Mouse (Mus musculus): ENCODE data around the gene Kremen1. TPM values are rescaled to one million over a fixed set of nuclear protein-coding genes. Genes with fewer than 3 reads are reported as not detected.

The Kremen1 gene
- polyA plus RNA-seq, 1 experiment, result 27.8 TPM

GRCm38 (mm10) chr11:5177171-5177570 is 84.2 kb downstream of the Kremen1 start:
- no peaks in the 10 kb centered on the region for H3K27me3 ChIP-seq (ENCODE audit: control insufficient read depth, insufficient read depth, low read length, poor library complexity, severe bottlenecking)
- no peak for TF ChIP-seq EP300 (IDR thresholded peaks at IDR 0.05; ENCODE audit: insufficient read depth, low read depth, low read length)
- no peak for TF ChIP-seq CTCF (IDR thresholded peaks at IDR 0.05; ENCODE audit: low read depth, low read length)
- no peak for TF ChIP-seq POLR2A (IDR thresholded peaks at IDR 0.05; ENCODE audit: insufficient read depth, low read length)
- H3K9me3 ChIP-seq (replicated peaks; ENCODE audit: control insufficient read depth, insufficient read depth, low read length, poor library complexity, severe bottlenecking), result no peaks in the 10 kb centered on the region
- no peaks in the 10 kb centered on the region for H3K4me1 ChIP-seq (ENCODE audit: control insufficient read depth, insufficient read depth, low read length)
- no peak overlapping the region for H3K4me3 ChIP-seq (ENCODE audit: low read depth, low read length)
- H3K9ac ChIP-seq (ENCODE audit: low read depth, poor library complexity, severe bottlenecking), result no peak overlapping the region
- no peaks in the 10 kb centered on the region for H3K36me3 ChIP-seq (ENCODE audit: control insufficient read depth, insufficient read depth, low read length, poor library complexity, severe bottlenecking)
- H3K27ac ChIP-seq (ENCODE audit: insufficient read depth, low read length), result no peak overlapping the region

- Histone ChIP-seq H3K9ac (ENCODE audit: low read depth, poor library complexity, severe bottlenecking) (no peak overlapping the region), H3K27me3 (ENCODE audit: control insufficient read depth, insufficient read depth, low read length, poor library complexity, severe bottlenecking) (no peaks in the 10 kb centered on the region), H3K36me3 (ENCODE audit: control insufficient read depth, insufficient read depth, low read length, poor library complexity, severe bottlenecking) (no peaks in the 10 kb centered on the region), H3K9me3 (replicated peaks; ENCODE audit: control insufficient read depth, insufficient read depth, low read length, poor library complexity, severe bottlenecking) (no peaks in the 10 kb centered on the region), H3K4me1 (ENCODE audit: control insufficient read depth, insufficient read depth, low read length) (no peaks in the 10 kb centered on the region), H3K27ac (ENCODE audit: insufficient read depth, low read length) (no peak overlapping the region), H3K4me3 (ENCODE audit: low read depth, low read length) (no peak overlapping the region)
- TF ChIP-seq CTCF (IDR thresholded peaks at IDR 0.05; ENCODE audit: low read depth, low read length), result no peak
- TF ChIP-seq EP300 (IDR thresholded peaks at IDR 0.05; ENCODE audit: insufficient read depth, low read depth, low read length), result no peak
- TF ChIP-seq POLR2A (IDR thresholded peaks at IDR 0.05; ENCODE audit: insufficient read depth, low read length), result no peak
Measured at GRCm38 (mm10) chr11:5176685-5177084, 84.7 kb downstream of the Kremen1 start.

GRCm38 (mm10) chr11:5175866-5176265 is 85.5 kb downstream of the Kremen1 start:
- TF ChIP-seq EP300 (IDR thresholded peaks at IDR 0.05; ENCODE audit: insufficient read depth, low read depth, low read length), result no peak
- no peak for TF ChIP-seq POLR2A (IDR thresholded peaks at IDR 0.05; ENCODE audit: insufficient read depth, low read length)
- TF ChIP-seq CTCF (IDR thresholded peaks at IDR 0.05; ENCODE audit: low read depth, low read length), result no peak
- H3K27me3 ChIP-seq (ENCODE audit: control insufficient read depth, insufficient read depth, low read length, poor library complexity, severe bottlenecking), result no peaks in the 10 kb centered on the region
- H3K9me3 ChIP-seq (replicated peaks; ENCODE audit: control insufficient read depth, insufficient read depth, low read length, poor library complexity, severe bottlenecking), result no peaks in the 10 kb centered on the region
- no peak overlapping the region for H3K4me3 ChIP-seq (ENCODE audit: low read depth, low read length)
- H3K27ac ChIP-seq (ENCODE audit: insufficient read depth, low read length), result no peak overlapping the region
- no peaks in the 10 kb centered on the region for H3K4me1 ChIP-seq (ENCODE audit: control insufficient read depth, insufficient read depth, low read length)
- H3K36me3 ChIP-seq (ENCODE audit: control insufficient read depth, insufficient read depth, low read length, poor library complexity, severe bottlenecking), result no peaks in the 10 kb centered on the region
- no peak overlapping the region for H3K9ac ChIP-seq (ENCODE audit: low read depth, poor library complexity, severe bottlenecking)

GRCm38 (mm10) chr11:5175141-5175540 is 86.2 kb downstream of the Kremen1 start:
- Histone ChIP-seq H3K9me3 (replicated peaks; ENCODE audit: control insufficient read depth, insufficient read depth, low read length, poor library complexity, severe bottlenecking) (no peaks in the 10 kb centered on the region), H3K4me1 (ENCODE audit: control insufficient read depth, insufficient read depth, low read length) (no peaks in the 10 kb centered on the region), H3K27me3 (ENCODE audit: control insufficient read depth, insufficient read depth, low read length, poor library complexity, severe bottlenecking) (no peaks in the 10 kb centered on the region), H3K4me3 (ENCODE audit: low read depth, low read length) (no peak overlapping the region), H3K36me3 (ENCODE audit: control insufficient read depth, insufficient read depth, low read length, poor library complexity, severe bottlenecking) (no peaks in the 10 kb centered on the region), H3K9ac (ENCODE audit: low read depth, poor library complexity, severe bottlenecking) (no peak overlapping the region), H3K27ac (ENCODE audit: insufficient read depth, low read length) (no peak overlapping the region)
- TF ChIP-seq POLR2A (IDR thresholded peaks at IDR 0.05; ENCODE audit: insufficient read depth, low read length) (no peak), EP300 (IDR thresholded peaks at IDR 0.05; ENCODE audit: insufficient read depth, low read depth, low read length) (no peak), CTCF (IDR thresholded peaks at IDR 0.05; ENCODE audit: low read depth, low read length) (no peak)

- Histone ChIP-seq H3K9ac (ENCODE audit: low read depth, poor library complexity, severe bottlenecking) (no peak overlapping the region), H3K4me1 (ENCODE audit: control insufficient read depth, insufficient read depth, low read length) (no peaks in the 10 kb centered on the region), H3K36me3 (ENCODE audit: control insufficient read depth, insufficient read depth, low read length, poor library complexity, severe bottlenecking) (no peaks in the 10 kb centered on the region), H3K27me3 (ENCODE audit: control insufficient read depth, insufficient read depth, low read length, poor library complexity, severe bottlenecking) (no peaks in the 10 kb centered on the region), H3K27ac (ENCODE audit: insufficient read depth, low read length) (0 out of 2 replicates have a peak overlapping the region, but pooled peaks have one; percentile 21), H3K9me3 (replicated peaks; ENCODE audit: control insufficient read depth, insufficient read depth, low read length, poor library complexity, severe bottlenecking) (no peaks in the 10 kb centered on the region), H3K4me3 (ENCODE audit: low read depth, low read length) (no peak overlapping the region)
- no peak for TF ChIP-seq CTCF (IDR thresholded peaks at IDR 0.05; ENCODE audit: low read depth, low read length)
- TF ChIP-seq POLR2A (IDR thresholded peaks at IDR 0.05; ENCODE audit: insufficient read depth, low read length), result no peak
- no peak for TF ChIP-seq EP300 (IDR thresholded peaks at IDR 0.05; ENCODE audit: insufficient read depth, low read depth, low read length)
Measured at GRCm38 (mm10) chr11:5172861-5173260, 88.5 kb downstream of the Kremen1 start.

- Histone ChIP-seq H3K9me3 (replicated peaks; ENCODE audit: control insufficient read depth, insufficient read depth, low read length, poor library complexity, severe bottlenecking) (no peaks in the 10 kb centered on the region), H3K27ac (ENCODE audit: insufficient read depth, low read length) (no peak overlapping the region)
Measured at GRCm38 (mm10) chr11:5167311-5167710, 94.0 kb downstream of the Kremen1 start.

More at GRCm38 (mm10) chr11:5167311-5167710, 94.0 kb downstream of the Kremen1 start:
- no peak for TF ChIP-seq EP300 (IDR thresholded peaks at IDR 0.05; ENCODE audit: insufficient read depth, low read depth, low read length)
- no peak for TF ChIP-seq POLR2A (IDR thresholded peaks at IDR 0.05; ENCODE audit: insufficient read depth, low read length)
- TF ChIP-seq CTCF (IDR thresholded peaks at IDR 0.05; ENCODE audit: low read depth, low read length), result no peak
- H3K27me3 ChIP-seq (ENCODE audit: control insufficient read depth, insufficient read depth, low read length, poor library complexity, severe bottlenecking), result no peaks in the 10 kb centered on the region
- H3K9ac ChIP-seq (ENCODE audit: low read depth, poor library complexity, severe bottlenecking), result no peak overlapping the region
- H3K4me3 ChIP-seq (ENCODE audit: low read depth, low read length), result no peak overlapping the region
- peaks cover 3% of the 10 kb centered on the region for H3K4me1 ChIP-seq (ENCODE audit: control insufficient read depth, insufficient read depth, low read length)
- no peaks in the 10 kb centered on the region for H3K36me3 ChIP-seq (ENCODE audit: control insufficient read depth, insufficient read depth, low read length, poor library complexity, severe bottlenecking)

Data from ES-Bruce4 (cell line).